ENCODE assay signal across 18 mouse cellular contexts in the genomic region with DNA sequence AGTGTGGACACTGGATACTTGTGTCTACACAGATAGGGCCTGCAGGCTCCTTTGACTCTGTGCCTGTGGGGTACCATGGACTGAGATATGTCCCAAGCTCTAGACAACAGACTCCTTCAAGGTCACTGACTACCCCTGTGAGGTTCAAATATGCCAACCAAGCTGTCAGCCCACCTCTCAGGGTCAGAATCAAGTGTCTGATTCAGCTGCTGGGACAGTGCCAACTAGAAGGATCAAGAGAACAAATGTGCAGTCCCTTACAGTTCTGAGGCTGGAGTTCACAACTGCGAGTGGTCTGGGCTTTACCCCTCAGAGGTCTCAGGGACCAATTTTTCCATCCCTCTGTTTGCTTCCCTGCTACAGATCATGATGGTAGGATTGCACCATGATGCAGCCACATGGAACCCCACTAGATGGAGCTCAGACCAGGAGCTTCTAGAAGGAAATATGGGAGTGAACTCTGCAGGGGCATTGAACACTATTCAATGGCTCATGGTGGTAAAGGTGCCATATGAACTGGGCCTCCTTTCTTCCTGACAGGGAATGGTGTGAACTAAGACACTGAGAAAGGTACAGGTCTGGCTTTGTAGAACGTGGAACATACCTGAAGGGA.
DNase-seq lines count a peak whose midpoint lies in the region; ATAC-seq and TF ChIP-seq lines count a peak whose summit lies in the region.
"Had no signal": no experiment of that assay in that cellular context is flagged by ENCODE, and none has a peak within 500 bp of the region (broad histone marks: within the 10 kb centered on the region; RNA-seq: fewer than 3 reads in every experiment).

No protein-coding gene starts in this region.

- no peak for TF ChIP-seq EP300 in stomach, postnatal 0 days (optimal IDR thresholded peaks at IDR 0.05)

- 79% methylated on average over 2 of the region's 2 CpGs for WGBS in kidney, embryonic 15.5 days
- 54% methylated on average over 2 of the region's 2 CpGs for WGBS in stomach, postnatal 0 days

- peak; percentile 32; the same call in 1 of the 2 replicates for TF ChIP-seq CTCF in gastrocnemius, adult 2 months (IDR thresholded peaks at IDR 0.05)
- peak; percentile 55 for TF ChIP-seq CTCF in stomach, postnatal 0 days (IDR thresholded peaks at IDR 0.05; ENCODE audit: low read depth)

- intact Hi-C loops in gastrocnemius, adult 2 months (cut with DNase I): no loop called here

- no peak overlapping the region for H3K4me2 ChIP-seq in kidney, embryonic 15.5 days
- no peak overlapping the region for H3K4me2 ChIP-seq in stomach, postnatal 0 days (replicated peaks; ENCODE audit: low read depth)
- H3K4me2 ChIP-seq: forebrain, embryonic 15.5 days; heart, embryonic 15.5 days; liver, embryonic 11.5 days; stomach, embryonic 15.5 days had no signal

- no peak overlapping the region for H3K9ac ChIP-seq in kidney, embryonic 15.5 days
- no peak overlapping the region for H3K9ac ChIP-seq in stomach, postnatal 0 days (ENCODE audit: low read length)
- H3K9ac ChIP-seq: forebrain, embryonic 15.5 days; heart, embryonic 15.5 days; stomach, embryonic 15.5 days had no signal

- ATAC-seq in kidney, embryonic 15.5 days (replicated peaks; ENCODE audit: low FRiP score): no peak
- ATAC-seq in stomach, postnatal 0 days (ENCODE audit: low FRiP score, low TSS enrichment): no peak
- ATAC-seq: forebrain, embryonic 15.5 days had no signal

- no peaks in the 10 kb centered on the region for H3K36me3 ChIP-seq in kidney, embryonic 15.5 days
- H3K36me3 ChIP-seq in stomach, postnatal 0 days (ENCODE audit: control insufficient read depth, insufficient read depth, low read length): no peaks in the 10 kb centered on the region
- H3K36me3 ChIP-seq: forebrain, embryonic 15.5 days; heart, embryonic 15.5 days; stomach, embryonic 15.5 days had no signal

- no peaks in the 10 kb centered on the region for H3K4me1 ChIP-seq in kidney, embryonic 15.5 days
- H3K4me1 ChIP-seq in stomach, postnatal 0 days (replicated peaks; ENCODE audit: control insufficient read depth, insufficient read depth): no peaks in the 10 kb centered on the region
- H3K4me1 ChIP-seq: forebrain, embryonic 15.5 days; stomach, embryonic 15.5 days had no signal

- no peaks in the 10 kb centered on the region for H3K27me3 ChIP-seq in kidney, embryonic 15.5 days
- H3K27me3 ChIP-seq in stomach, postnatal 0 days (ENCODE audit: control insufficient read depth, insufficient read depth, low read length): no peaks in the 10 kb centered on the region
- H3K27me3 ChIP-seq: forebrain, embryonic 15.5 days; heart, embryonic 15.5 days; stomach, embryonic 15.5 days had no signal

- no peak overlapping the region for H3K4me3 ChIP-seq in gastrocnemius, adult 2 months
- no peak overlapping the region for H3K4me3 ChIP-seq in kidney, embryonic 15.5 days (replicated peaks)
- no peak overlapping the region for H3K4me3 ChIP-seq in stomach, postnatal 0 days (ENCODE audit: low read depth, low read length)
- H3K4me3 ChIP-seq: forebrain, embryonic 15.5 days; heart, embryonic 15.5 days; stomach, embryonic 15.5 days had no signal

- no peaks in the 10 kb centered on the region for H3K9me3 ChIP-seq in kidney, embryonic 15.5 days (replicated peaks)
- no peaks in the 10 kb centered on the region for H3K9me3 ChIP-seq in stomach, postnatal 0 days (ENCODE audit: control insufficient read depth, low read length)
- H3K9me3 ChIP-seq: forebrain, embryonic 15.5 days; heart, embryonic 15.5 days; stomach, embryonic 15.5 days had no signal

- no peak overlapping the region for H3K27ac ChIP-seq in gastrocnemius, adult 2 months
- H3K27ac ChIP-seq in kidney, embryonic 15.5 days: no peak overlapping the region
- no peak overlapping the region for H3K27ac ChIP-seq in stomach, postnatal 0 days (replicated peaks)
- H3K27ac ChIP-seq: forebrain, embryonic 15.5 days; heart, embryonic 15.5 days; macrophage; stomach, embryonic 15.5 days had no signal

- no peak for DNase-seq in gastrocnemius, adult 2 months
- DNase-seq in gastrocnemius, adult 18-20 months (ENCODE audit: low spot score): no peak
- DNase-seq in kidney, adult 9 months: peak; percentile 18
- DNase-seq in lung, postnatal 10 days: peak; percentile 5
- DNase-seq in lung, adult 18-20 months: no peak
- DNase-seq in stomach, postnatal 0 days (ENCODE audit: low spot score): no peak
- DNase-seq in thymus, postnatal 25 days: no peak
- DNase-seq: cerebellum, adult 2 months; embryo, embryonic 11 days; gastrocnemius, postnatal 10 days; midbrain, embryonic 14.5 days; thymus, postnatal 14 days had no signal

Comparison
In these comparisons a context has a peak if more than half of its experiments do, and no peak if none do; other contexts are left out.
1. DNase-seq: peak in kidney, adult 9 months (single experiment) and lung, postnatal 10 days (single experiment); none in gastrocnemius, adult 2 months (single experiment), gastrocnemius, adult 18-20 months (single experiment), lung, adult 18-20 months (0 of 2), stomach, postnatal 0 days (single experiment) and thymus, postnatal 25 days (single experiment).